Mouse (Mus musculus): Measurements from ENCODE around the gene Cmbl. TPM values are rescaled to one million over a fixed set of nuclear protein-coding genes. Genes with fewer than 3 reads are reported as not detected.

Gene Cmbl
- total RNA-seq (2023), result not detected in 4 replicates

DNA sequence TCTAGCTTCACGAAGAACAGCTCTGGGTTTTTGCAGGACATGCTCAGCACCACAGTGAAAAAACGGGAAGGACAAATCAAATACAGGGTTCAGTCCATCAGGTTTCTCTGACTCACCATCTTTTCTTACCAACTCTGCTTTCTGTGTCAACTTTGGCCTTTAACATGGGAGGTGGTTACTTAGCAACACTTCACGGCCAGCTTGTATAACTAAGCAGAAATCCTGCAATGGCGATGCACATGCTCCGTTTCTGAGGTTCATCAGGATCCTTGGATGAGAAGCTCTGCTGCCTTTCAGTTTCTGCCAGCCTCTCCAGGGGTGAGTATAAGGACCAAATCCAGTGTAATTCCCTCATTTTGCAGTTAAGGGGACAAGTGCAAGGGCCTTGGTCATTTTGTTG is at the start of gene Cmbl:
Gene Cmbl (plus strand): TSS at position 206 of the 400 bp plus-strand sequence.

DNA sequence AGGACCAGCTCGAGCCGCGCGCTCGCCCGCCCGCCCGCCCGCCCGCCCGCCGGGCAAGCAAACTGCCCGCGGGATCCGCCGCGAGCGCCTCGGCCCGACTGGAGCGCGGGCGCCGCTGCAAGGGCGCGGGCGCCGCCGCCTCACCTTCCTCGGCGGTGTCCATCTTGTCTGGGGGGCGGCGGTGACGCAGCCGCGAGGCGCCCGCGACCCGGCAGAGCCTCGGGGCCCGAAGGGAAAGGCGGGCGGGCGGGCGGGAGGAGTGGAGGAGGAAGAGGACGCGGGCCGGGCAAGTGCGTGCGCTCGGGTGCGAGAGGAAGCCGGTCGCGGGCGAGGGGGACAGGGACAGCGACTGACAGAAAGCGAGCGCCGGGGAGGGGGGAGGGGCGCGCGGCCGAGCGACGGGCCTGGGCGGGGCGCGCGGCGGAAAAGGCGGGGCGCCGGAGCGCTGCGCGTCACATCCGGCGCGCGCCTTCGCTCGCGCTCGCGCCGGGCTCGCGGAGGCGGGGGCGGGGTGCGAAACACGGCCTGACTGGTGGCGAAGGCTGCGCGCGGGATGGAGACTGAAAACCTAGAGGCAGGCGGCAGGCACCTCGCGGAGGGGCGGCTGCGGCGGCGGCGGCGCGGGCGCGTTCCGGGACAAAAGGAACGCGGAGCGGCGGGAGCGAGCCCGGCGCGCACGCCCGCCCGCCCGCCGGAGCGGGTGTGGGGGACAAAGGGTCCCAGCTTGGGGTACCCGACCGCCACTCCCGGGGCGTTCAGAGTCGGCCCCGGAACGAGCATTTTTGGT is 34.3 kb upstream of the Cmbl start, which contains the start of gene March6:
Gene March6 (minus strand): TSS at position 395 of the 787 bp plus-strand sequence.

DNA sequence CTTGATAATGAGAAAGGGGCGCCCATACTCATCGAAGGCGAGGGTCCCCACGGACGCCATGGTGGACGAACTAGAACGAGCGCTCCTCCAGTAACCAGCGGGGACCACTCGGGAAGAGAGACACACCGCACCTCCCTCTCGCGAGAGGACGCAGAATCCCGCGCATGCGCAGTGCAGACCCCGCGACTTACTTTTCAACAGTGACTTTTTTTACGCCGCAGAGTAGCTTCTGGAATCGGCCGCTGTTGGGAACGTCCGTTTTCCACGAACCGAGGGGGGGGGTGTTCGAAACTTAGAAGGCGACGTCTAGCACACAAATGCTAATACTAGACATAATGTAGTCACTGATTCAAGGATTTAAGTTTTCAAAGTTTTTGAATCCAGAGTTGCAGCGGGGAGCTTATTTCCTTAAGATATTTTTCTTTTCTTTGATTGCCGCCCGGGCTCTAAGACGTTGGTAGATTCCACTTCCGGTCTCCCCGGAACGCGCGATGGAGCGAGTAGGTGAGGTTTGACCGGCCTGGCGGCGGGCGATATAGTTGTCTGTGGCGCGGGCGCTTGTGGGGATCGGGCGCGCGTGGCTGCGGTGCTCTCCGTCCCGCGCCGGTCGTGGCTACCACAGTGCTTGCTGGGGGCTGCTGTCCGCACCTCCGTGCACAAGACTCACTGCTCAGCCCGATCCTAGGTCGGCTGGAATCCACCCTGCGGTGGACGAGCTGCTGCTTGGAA is 36.6 kb downstream of the Cmbl start, which contains the start of the genes Cct5 and Fam173b:
Gene Cct5 (minus strand): TSS at position 159 of the 729 bp plus-strand sequence.
Gene Fam173b (plus strand): TSS at position 207 of the 729 bp plus-strand sequence.

Other genes starting within 250 kb of the Cmbl start
- gene Ankrd33b, start 197.7 kb upstream of the Cmbl start, total RNA-seq (2023), result 15.5 to 21.0 TPM (median 19.9 TPM) in 4 replicates
- gene Ropn1l, start 111.7 kb upstream of the Cmbl start, total RNA-seq (2023), result 1.1 to 1.9 TPM (median 1.5 TPM) in 4 replicates
- gene March6, start 34.3 kb upstream of the Cmbl start, total RNA-seq (2023), result 53.9 to 59.7 TPM (median 57.4 TPM) in 4 replicates
- 188 to 210 TPM (median 206 TPM) in 4 replicates for gene Cct5, start 36.4 kb downstream of the Cmbl start, total RNA-seq (2023)
- 9.3 to 12.9 TPM (median 12.1 TPM) in 4 replicates for gene Fam173b, start 36.5 kb downstream of the Cmbl start, total RNA-seq (2023)